Mouse (Mus musculus) heart, postnatal 0 days (tissue): ENCODE results near the gene Gfod1.

ENCODE experiments used
- CTCF ChIP-seq: IDR thresholded peaks from 2 replicates; pipeline ENCODE4 v1.5.1; 2016; ENCODE audit warnings: antibody characterized with exemption, control low read depth, low read depth
- EP300 ChIP-seq: IDR thresholded peaks from 2 replicates; pipeline ENCODE4 v1.6.1; 2016; ENCODE audit warnings: antibody characterized with exemption, low read depth

DNA sequence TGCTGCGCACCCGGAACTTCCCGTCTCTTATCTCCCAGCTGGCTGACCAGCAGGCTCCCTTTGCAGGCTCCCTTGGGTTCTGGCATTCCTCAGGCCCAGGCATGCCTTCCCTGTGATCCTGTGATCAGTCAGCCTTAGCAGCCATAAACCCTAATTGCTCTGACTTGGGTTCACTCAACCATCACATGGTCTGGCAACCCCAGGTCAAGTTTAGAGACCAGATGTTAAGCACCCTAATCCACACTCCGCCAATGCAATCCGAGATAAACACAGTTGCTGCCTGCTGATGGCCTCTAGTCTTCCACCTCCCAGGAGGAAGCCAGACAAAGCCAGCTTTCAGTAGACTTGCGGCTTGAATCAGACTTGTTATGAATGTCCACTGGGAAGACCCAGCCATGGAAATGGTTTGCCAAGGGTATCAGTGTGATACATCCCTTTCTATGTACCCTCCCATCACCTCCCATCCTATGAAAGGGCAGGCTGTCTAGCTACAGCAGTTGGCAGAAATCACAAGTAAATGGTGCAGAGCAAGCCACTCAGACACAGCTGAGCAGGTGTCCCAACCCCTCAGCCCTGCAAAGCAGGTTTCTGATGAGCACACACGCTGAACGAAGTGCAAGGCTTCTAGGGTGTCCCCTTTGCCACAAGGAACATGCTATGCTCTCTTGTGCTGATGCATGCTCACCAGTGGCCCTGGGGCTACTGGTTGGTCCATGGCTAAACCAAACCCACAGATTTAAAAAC lies 157.3 kb downstream of the Gfod1 start:
- TF ChIP-seq CTCF (no peak), EP300 (no peak)
